Mouse (Mus musculus): Measurements from ENCODE around the gene Psmc3.

DNA sequence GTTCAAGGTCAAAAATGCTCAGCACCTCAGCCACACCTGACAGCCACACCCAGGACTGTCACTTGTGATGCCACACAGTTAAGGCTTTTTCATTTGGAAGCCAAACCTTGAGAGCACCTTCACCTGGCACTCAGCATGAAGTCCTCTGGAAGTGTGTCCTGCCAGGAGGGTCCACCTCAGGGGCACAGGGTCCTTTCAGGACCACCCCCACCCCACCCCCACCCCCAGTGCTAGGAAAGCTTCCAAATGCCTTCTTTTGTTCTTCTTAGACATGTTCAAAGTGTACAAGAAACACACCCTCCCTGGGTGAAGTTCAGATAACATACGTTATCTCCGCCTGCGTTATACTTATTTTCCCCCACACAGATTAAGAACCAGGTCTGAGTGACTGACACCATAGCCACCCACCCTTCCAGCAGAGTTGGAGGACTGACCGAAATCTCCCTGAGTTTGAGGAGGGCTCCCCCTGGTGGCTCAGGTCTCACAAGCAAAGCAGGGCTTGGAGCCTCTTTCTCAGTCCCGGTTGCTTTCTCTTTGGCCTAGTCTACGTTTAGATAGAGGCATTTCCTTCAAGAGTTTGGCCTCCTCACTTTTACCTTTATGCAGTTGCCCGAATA, 47.4 kb downstream of the Psmc3 start:
- TF ChIP-seq CTCF (IDR thresholded peaks at IDR 0.05; ENCODE audit: extremely low read depth, insufficient read length, insufficient replicate concordance, low read depth, low read length) (peak; percentile 95), POLR2A (IDR thresholded peaks at IDR 0.05; ENCODE audit: low read depth, low read length) (no peak)
